Mouse (Mus musculus) CH12.LX (cell line): Measurements from ENCODE around the gene Slc17a8. TPM values are rescaled to one million over a fixed set of nuclear protein-coding genes. Genes with fewer than 3 reads are reported as not detected.
A peak's percentile ranks its signal among the peaks of the same experiment; 100 is the strongest.

ENCODE experiments used
- DNase-seq: peaks from one replicate; pipeline ENCODE4 v3.0.0-alpha.2; 2013; ENCODE audit errors: extremely low read depth
- H3K27ac ChIP-seq: 2 replicates; pipeline ENCODE4 v1.5.1; 2012; ENCODE audit warnings: low read depth, mild to moderate bottlenecking, control low read depth, moderate library complexity; ENCODE audit not compliant: insufficient read depth
- H3K27me3 ChIP-seq: replicated peaks from 2 replicates; pipeline ENCODE3; 2012; ENCODE audit warnings: inconsistent platforms
- H3K36me3 ChIP-seq, 2 experiments: replicated peaks in 1 of 2; 2 replicates each; pipeline versions ENCODE3 to v1.6.1; 2012; ENCODE audit warnings: inconsistent platforms in 1 of 2, low read length in 1 of 2, mild to moderate bottlenecking in 1 of 2, mixed read lengths in 1 of 2, moderate library complexity in 1 of 2; ENCODE audit not compliant: control insufficient read depth in 1 of 2, insufficient read depth in 1 of 2
- H3K4me1 ChIP-seq, 2 experiments: 2 replicates each; pipeline ENCODE4 v1.6.1; 2012; ENCODE audit warnings: inconsistent platforms in 1 of 2, moderate library complexity in 1 of 2; ENCODE audit not compliant: insufficient read depth in 2 of 2, control insufficient read depth in 1 of 2
- H3K4me2 ChIP-seq: 2 replicates; pipeline ENCODE4 v1.6.1; 2012; ENCODE audit warnings: low read depth, mild to moderate bottlenecking, control low read depth; ENCODE audit not compliant: poor library complexity, insufficient read depth, severe bottlenecking
- H3K4me3 ChIP-seq, 3 experiments: fragments of 150-350 bp in 1 of 3; sonication (generic) in 1 of 3; replicated peaks in 1 of 3; 2 replicates each; pipeline versions ENCODE3 to v1.5.1; 2011 to 2012; ENCODE audit warnings: low read depth in 2 of 3, low read length in 2 of 3, mild to moderate bottlenecking in 2 of 3, moderate library complexity in 2 of 3, control low read depth in 1 of 3, improper control_type of control experiment in 1 of 3, inconsistent platforms in 1 of 3, mixed read lengths in 1 of 3; ENCODE audit not compliant: poor library complexity in 1 of 3
- H3K79me2 ChIP-seq: replicated peaks from 2 replicates; pipeline ENCODE4 v1.6.1; 2012; ENCODE audit warnings: mild to moderate bottlenecking, moderate library complexity; ENCODE audit not compliant: control insufficient read depth, poor library complexity, insufficient read depth, severe bottlenecking; ENCODE audit errors: extremely low read depth
- H3K9ac ChIP-seq: 2 replicates; pipeline ENCODE4 v1.6.1; 2012; ENCODE audit warnings: low read depth, mild to moderate bottlenecking, control low read depth, moderate library complexity; ENCODE audit not compliant: insufficient read depth
- H3K9me3 ChIP-seq: replicated peaks from 2 replicates; pipeline ENCODE3; 2012; ENCODE audit warnings: low read length, inconsistent platforms, mixed read lengths
- CHD1 ChIP-seq: IDR thresholded peaks from 2 replicates; pipeline ENCODE4 v1.6.1; 2012; ENCODE audit warnings: low read depth, low read length, improper control_type of control experiment, inconsistent platforms
- CHD2 ChIP-seq: IDR thresholded peaks from 2 replicates; pipeline ENCODE4 v1.6.1; 2011; ENCODE audit warnings: low read length, improper control_type of control experiment
- CTCF ChIP-seq, 2 experiments: IDR thresholded peaks in 1 of 2; conservative IDR thresholded peaks in 1 of 2; 2 replicates each; pipeline ENCODE4 v1.5.1; 2011 to 2012; ENCODE audit warnings: low read depth in 2 of 2, low read length in 2 of 2, improper control_type of control experiment in 1 of 2, inconsistent platforms in 1 of 2, mild to moderate bottlenecking in 1 of 2, moderate library complexity in 1 of 2
- E2F4 ChIP-seq: IDR thresholded peaks from 2 replicates; pipeline ENCODE4 v1.6.1; 2011; ENCODE audit warnings: low read depth, low read length, improper control_type of control experiment; ENCODE audit not compliant: insufficient replicate concordance
- ETS1 ChIP-seq: conservative IDR thresholded peaks from 2 replicates; pipeline ENCODE4 v1.6.1; 2012; ENCODE audit warnings: low read depth, mild to moderate bottlenecking, inconsistent platforms, low read length, improper control_type of control experiment, moderate library complexity
- GABPA ChIP-seq: IDR thresholded peaks from 2 replicates; pipeline ENCODE4 v1.6.1; 2012; ENCODE audit warnings: low read depth, low read length, improper control_type of control experiment, inconsistent platforms; ENCODE audit not compliant: insufficient replicate concordance
- HCFC1 ChIP-seq: IDR thresholded peaks from 2 replicates; pipeline ENCODE4 v1.6.1; 2012; ENCODE audit warnings: low read depth, mild to moderate bottlenecking, inconsistent platforms, low read length, improper control_type of control experiment
- IRF4 ChIP-seq: IDR thresholded peaks from 2 replicates; pipeline ENCODE4 v1.6.1; 2014; ENCODE audit warnings: low read depth, mild to moderate bottlenecking, inconsistent platforms, low read length, improper control_type of control experiment
- JUN ChIP-seq: IDR thresholded peaks from 2 replicates; pipeline ENCODE4 v1.6.1; 2011; ENCODE audit warnings: low read depth, mild to moderate bottlenecking, low read length, improper control_type of control experiment, moderate library complexity; ENCODE audit not compliant: insufficient read depth
- JUND ChIP-seq: conservative IDR thresholded peaks from 2 replicates; pipeline ENCODE4 v1.6.1; 2011; ENCODE audit warnings: low read depth, low read length, improper control_type of control experiment
- KAT2A ChIP-seq: IDR thresholded peaks from 2 replicates; pipeline ENCODE4 v1.6.1; 2012; ENCODE audit warnings: low read length, improper control_type of control experiment, inconsistent platforms; ENCODE audit not compliant: insufficient replicate concordance
- MAFK ChIP-seq: IDR thresholded peaks from 2 replicates; pipeline ENCODE4 v1.6.1; 2011; ENCODE audit warnings: low read length, improper control_type of control experiment; ENCODE audit not compliant: insufficient replicate concordance
- MEF2A ChIP-seq: IDR thresholded peaks from 2 replicates; pipeline ENCODE4 v1.6.1; 2014; ENCODE audit warnings: low read depth, mild to moderate bottlenecking, inconsistent platforms, low read length, improper control_type of control experiment, borderline replicate concordance
- MXI1 ChIP-seq: IDR thresholded peaks from 2 replicates; pipeline ENCODE4 v1.6.1; 2011; ENCODE audit warnings: mild to moderate bottlenecking, low read depth, low read length, improper control_type of control experiment
- NELFE ChIP-seq: IDR thresholded peaks from 2 replicates; pipeline ENCODE4 v1.6.1; 2011; ENCODE audit warnings: low read depth, low read length, improper control_type of control experiment
- NRF1 ChIP-seq: IDR thresholded peaks from 2 replicates; pipeline ENCODE4 v1.6.1; 2014; ENCODE audit warnings: low read depth, mild to moderate bottlenecking, inconsistent platforms, low read length, improper control_type of control experiment, moderate library complexity
- POLR2A ChIP-seq: IDR thresholded peaks from 2 replicates; pipeline ENCODE4 v1.6.1; 2011; ENCODE audit warnings: low read depth, mild to moderate bottlenecking, improper control_type of control experiment, low read length
- RCOR1 ChIP-seq: conservative IDR thresholded peaks from 2 replicates; pipeline ENCODE4 v1.6.1; 2012; ENCODE audit warnings: low read depth, mild to moderate bottlenecking, inconsistent platforms, low read length, improper control_type of control experiment
- SIN3A ChIP-seq: IDR thresholded peaks from 2 replicates; pipeline ENCODE4 v1.6.1; 2012; ENCODE audit warnings: low read length, improper control_type of control experiment, inconsistent platforms
- SMC3 ChIP-seq: IDR thresholded peaks from 2 replicates; pipeline ENCODE4 v1.6.1; 2011; ENCODE audit warnings: low read depth, low read length, improper control_type of control experiment
- TCF12 ChIP-seq: IDR thresholded peaks from 2 replicates; pipeline ENCODE4 v1.6.1; 2014; ENCODE audit warnings: low read depth, mild to moderate bottlenecking, inconsistent platforms, low read length, improper control_type of control experiment
- USF1 ChIP-seq: IDR thresholded peaks from 2 replicates; pipeline ENCODE4 v1.6.1; 2014; ENCODE audit warnings: low read depth, mild to moderate bottlenecking, inconsistent platforms, low read length, improper control_type of control experiment
- USF2 ChIP-seq: conservative IDR thresholded peaks from 2 replicates; pipeline ENCODE4 v1.6.1; 2011; ENCODE audit warnings: low read depth, low read length, improper control_type of control experiment
- ZC3H11A ChIP-seq: IDR thresholded peaks from 2 replicates; pipeline ENCODE4 v1.6.1; 2012; ENCODE audit warnings: low read depth, mild to moderate bottlenecking, inconsistent platforms, low read length, improper control_type of control experiment
- ZMIZ1 ChIP-seq: IDR thresholded peaks from 2 replicates; pipeline ENCODE4 v1.6.1; 2012; ENCODE audit warnings: low read depth, mild to moderate bottlenecking, inconsistent platforms, low read length, improper control_type of control experiment
- dilution Hi-C: fragments of 300-500 bp; cut with MboI; formaldehyde crosslinking; loops from 2 replicates; pipeline ENCODE4 v1.14.3; 2020; ENCODE audit warnings: low sequenced_read_pairs; ENCODE audit not compliant: extremely low pct_unique_long_range_greater_than_20kb, extremely low pct_ligation_motif_present
- in situ Hi-C: fragments of 300-500 bp; cut with MboI; formaldehyde crosslinking; loops from 3 replicates; pipeline ENCODE4 v1.14.3; 2019; ENCODE audit warnings: low sequenced_read_pairs, low pct_ligation_motif_present, low pct_unique_long_range_greater_than_20kb, mixed read lengths
- polyA plus RNA-seq: library from polyadenylated mRNA; unstranded; fragments of >175 nt; gene quantifications from 2 replicates; pipeline ENCODE4 v1.2.1, GENCODE M21; 2012; ENCODE audit warnings: low read depth; ENCODE audit not compliant: insufficient read length
- total RNA-seq, 2 experiments: library from RNA; depleted of rRNA; stranded (reverse); fragments of 300-350 nt in 1 of 2; fragments of >200 nt in 1 of 2; gene quantifications; 2 replicates each; pipeline ENCODE4 v1.2.3; 2012 to 2014

The Slc17a8 gene
- total and polyA plus RNA-seq, 3 experiments: not detected

GRCm38 (mm10) chr10:89543867-89544266, 77.2 kb downstream of the Slc17a8 start:
- Histone ChIP-seq H3K79me2 (no peaks in the 10 kb centered on the region), H3K27me3 (no peaks in the 10 kb centered on the region), H3K4me3 (no peak overlapping the region), H3K9ac (no peak overlapping the region), H3K9me3 (no peaks in the 10 kb centered on the region), H3K36me3 (no peaks in the 10 kb centered on the region), H3K4me1 (no peaks in the 10 kb centered on the region), H3K4me2 (no peak overlapping the region), H3K27ac (no peak overlapping the region)
- no peak for DNase-seq
- dilution Hi-C loops (no loop called here), in situ Hi-C loops (no loop called here)
- TF ChIP-seq MAFK: no peak
- no peak for TF ChIP-seq POLR2A
- TF ChIP-seq NELFE: no peak
- no peak for TF ChIP-seq SMC3
- no peak for TF ChIP-seq CTCF (conservative IDR thresholded peaks at IDR 0.05 in 1 of 2, IDR thresholded peaks at IDR 0.05 in 1 of 2; ENCODE audit: low read depth in 2 of 2, low read length in 2 of 2)
- TF ChIP-seq NRF1: no peak
- TF ChIP-seq SIN3A: no peak

GRCm38 (mm10) chr10:89542321-89542720, 78.7 kb downstream of the Slc17a8 start:
- Histone ChIP-seq H3K4me2 (no peak overlapping the region), H3K4me1 (no peaks in the 10 kb centered on the region), H3K9me3 (no peaks in the 10 kb centered on the region), H3K36me3 (no peaks in the 10 kb centered on the region), H3K9ac (no peak overlapping the region), H3K79me2 (no peaks in the 10 kb centered on the region), H3K27ac (no peak overlapping the region), H3K4me3 (no peak overlapping the region), H3K27me3 (no peaks in the 10 kb centered on the region)
- no peak for DNase-seq
- dilution Hi-C loops (no loop called here), in situ Hi-C loops (no loop called here)
- TF ChIP-seq ZC3H11A: no peak
- TF ChIP-seq HCFC1: no peak
- TF ChIP-seq MXI1: no peak
- TF ChIP-seq RCOR1: no peak
- no peak for TF ChIP-seq KAT2A
- TF ChIP-seq SIN3A: no peak
- no peak for TF ChIP-seq ETS1

DNA sequence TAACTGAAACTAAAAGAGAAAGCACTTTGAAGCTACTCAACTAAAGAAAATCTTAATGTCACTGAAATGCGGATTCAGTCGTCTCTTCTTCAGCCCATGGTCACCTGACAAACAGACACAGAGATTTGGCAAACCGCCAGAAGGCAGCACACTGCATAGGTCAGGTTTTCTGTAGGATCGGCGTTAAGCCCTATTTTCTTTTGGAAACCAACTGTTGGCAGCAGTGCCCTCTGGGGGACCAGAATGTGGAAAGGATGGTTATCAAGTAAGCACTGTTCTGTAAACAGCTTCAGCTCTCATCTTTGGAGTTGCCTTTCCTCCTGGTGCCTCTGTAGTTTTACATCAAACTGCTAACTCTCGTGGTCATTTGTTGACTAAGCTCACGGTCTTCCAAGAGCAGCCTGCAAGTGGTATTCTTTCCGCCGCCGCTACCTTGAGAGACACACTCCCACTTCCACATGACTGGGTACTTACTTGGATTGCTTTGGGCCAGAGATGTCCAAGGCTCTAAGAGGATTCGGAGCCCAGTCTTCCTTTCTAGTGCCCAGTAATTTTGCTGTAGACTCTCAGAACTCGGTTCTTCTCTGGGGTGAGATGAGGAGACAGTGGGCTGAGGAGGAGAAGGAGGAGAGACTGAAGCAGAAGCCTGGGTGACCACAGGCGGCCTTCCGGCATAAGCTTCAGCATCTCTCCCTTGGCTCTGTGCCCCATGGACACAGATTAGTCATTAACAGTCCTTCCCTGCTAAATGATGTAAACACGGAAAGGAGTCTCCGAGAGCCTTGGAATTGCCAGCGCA, 87.9 kb downstream of the Slc17a8 start, which contains the start of gene Nr1h4:
Gene Nr1h4 (minus strand): TSS at position 657 of the 799 bp plus-strand sequence.
- H3K9me3 ChIP-seq: no peaks in the 10 kb centered on the region
- H3K4me1 ChIP-seq: no peaks in the 10 kb centered on the region
- H3K4me2 ChIP-seq: peak within 1 kb of the TSS; percentile 16; the same call in 1 of the 2 replicates
- H3K4me3 ChIP-seq: no peak within 1 kb of the TSS
- no peak within 1 kb of the TSS for H3K9ac ChIP-seq
- no peaks in the 10 kb centered on the region for H3K27me3 ChIP-seq
- DNase-seq: no peak
- no peaks in the 10 kb centered on the region for H3K36me3 ChIP-seq
- in situ Hi-C loops (no loop called here), dilution Hi-C loops (no loop called here)
- no peaks in the 10 kb centered on the region for H3K79me2 ChIP-seq
- no peak within 1 kb of the TSS for H3K27ac ChIP-seq
- TF ChIP-seq TCF12: no peak
- no peak for TF ChIP-seq MEF2A
- TF ChIP-seq NELFE: no peak
- no peak for TF ChIP-seq JUND
- no peak for TF ChIP-seq SMC3
- TF ChIP-seq JUN: no peak
- TF ChIP-seq CHD1: no peak
- TF ChIP-seq E2F4: no peak
- TF ChIP-seq ETS1: no peak
- no peak for TF ChIP-seq MAFK
- TF ChIP-seq RCOR1: no peak
- no peak for TF ChIP-seq USF2
- no peak for TF ChIP-seq USF1
- no peak for TF ChIP-seq SIN3A
- TF ChIP-seq ZMIZ1: no peak
- no peak for TF ChIP-seq CHD2
- TF ChIP-seq GABPA: no peak
- no peak for TF ChIP-seq IRF4
